Mouse (Mus musculus): ENCODE results near the gene Rabl6.
A peak's percentile ranks its signal among the peaks of the same experiment; 100 is the strongest.

Gene Rabl6

DNA sequence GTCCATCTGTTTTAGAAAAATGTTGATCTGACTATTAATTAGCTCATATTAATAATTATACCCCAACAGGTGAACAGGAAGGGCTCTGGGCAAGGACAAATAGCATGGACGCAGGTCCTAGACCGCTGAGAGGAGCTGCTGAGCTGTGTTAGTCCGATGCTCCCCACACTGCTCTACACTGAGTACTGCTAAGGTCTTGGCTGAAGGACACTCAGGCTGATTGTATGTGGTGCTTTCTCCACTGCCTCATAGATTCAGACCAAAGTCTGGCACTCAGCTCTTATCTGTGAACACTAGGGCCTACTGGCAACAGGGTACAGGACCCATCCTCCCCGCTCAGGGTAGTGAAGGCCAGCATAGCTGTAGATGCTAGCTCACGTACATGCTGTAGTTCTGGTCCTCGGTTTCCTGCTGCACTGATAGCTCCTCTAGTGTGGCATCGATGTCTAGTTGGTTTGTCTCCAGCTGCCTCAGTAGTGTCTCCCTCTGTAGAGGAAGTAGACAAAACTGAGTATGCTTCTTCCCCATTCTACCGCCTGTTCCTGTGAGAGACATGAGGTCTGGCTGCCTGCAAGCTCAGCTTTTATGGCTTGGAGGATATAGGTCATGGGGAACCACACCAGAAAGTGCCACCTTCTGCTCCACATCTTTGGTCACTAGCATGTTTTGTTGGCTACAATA, 20.0 kb downstream of the Rabl6 start:
- DNase-seq, result no peak

DNA sequence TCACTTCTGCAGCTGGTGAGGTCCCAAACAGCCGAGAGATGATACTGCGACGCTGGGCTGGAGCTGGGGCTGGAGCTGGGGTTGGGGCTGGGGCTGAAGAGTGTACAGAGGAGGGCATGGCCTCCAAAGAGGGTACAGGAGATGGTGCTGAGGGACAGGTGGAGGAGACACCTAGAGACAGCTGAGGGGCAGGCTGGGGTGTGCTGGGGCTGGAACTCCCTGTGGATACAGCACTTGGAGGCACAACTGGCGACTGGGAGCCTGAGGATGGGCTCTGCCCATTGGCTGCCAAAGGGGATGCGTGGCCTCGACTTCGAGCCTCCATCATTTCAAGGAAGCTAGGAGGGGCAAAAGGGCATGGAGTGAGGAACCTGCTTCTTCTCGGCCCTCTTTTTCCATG, 21.0 kb downstream of the Rabl6 start:
- peak in 1 of 2 experiments; percentile 21 for DNase-seq

DNA sequence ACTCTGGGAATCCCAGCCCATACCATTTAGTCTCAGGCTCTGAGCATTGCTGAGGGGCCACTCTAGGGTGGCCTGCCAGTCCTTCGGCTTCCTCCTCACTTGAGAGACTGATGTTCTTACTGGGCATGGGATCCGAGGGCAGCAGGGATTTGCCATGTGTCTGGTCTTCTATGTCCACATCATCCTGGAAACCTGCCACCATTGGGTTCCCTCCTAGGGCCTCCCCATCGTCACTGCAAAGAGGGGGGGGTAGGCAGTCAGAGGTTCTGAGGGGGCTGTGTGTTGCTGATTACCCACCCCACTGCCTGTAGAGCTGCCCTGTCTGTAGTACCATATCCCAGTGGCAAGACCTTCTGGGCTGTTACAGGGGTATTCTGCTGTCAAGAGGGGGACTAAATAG, 22.7 kb downstream of the Rabl6 start:
- DNase-seq, result peak; percentile 30 to 48

DNA sequence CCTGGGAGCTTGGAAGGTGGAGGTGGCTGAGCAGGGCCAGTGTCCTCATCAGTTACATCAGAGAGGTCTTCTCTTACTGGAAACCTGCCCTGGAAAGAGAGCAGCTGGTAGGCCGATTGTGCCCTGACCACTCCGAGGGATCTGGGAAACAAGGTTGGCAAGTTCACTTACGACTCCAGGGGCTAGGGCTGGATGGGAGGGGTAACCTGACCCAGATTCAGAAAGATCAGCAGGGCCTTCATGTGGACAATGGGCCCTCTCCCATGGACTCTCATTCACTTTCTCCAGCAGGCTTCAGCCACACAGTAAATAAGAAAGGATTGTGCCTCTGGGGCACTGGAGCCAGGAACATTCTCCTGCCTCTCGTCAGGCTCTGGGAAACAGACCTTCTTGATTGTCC, 23.5 kb downstream of the Rabl6 start:
- peak; percentile 36 to 41 for DNase-seq

DNA sequence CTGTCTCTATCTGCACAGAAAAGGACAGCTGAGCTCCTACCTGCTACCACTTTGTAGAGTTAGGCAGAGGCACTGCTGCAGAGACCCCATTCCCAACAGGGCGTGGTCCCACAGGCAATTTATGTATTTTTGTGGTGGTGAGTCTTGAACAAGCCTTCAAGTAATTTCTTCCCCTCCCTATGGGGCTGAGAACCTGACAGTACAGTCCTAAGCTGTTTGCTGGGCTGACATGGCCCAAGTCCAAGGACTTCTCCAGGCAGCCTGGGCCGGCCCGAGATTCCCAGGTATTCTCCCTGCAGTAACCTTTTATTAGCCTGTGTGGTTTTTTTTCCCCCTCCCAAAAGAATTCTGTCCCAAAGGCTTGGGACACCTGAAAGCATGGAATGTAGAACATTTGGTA, 24.2 kb downstream of the Rabl6 start:
- DNase-seq, result peak; percentile 60 to 74

DNA sequence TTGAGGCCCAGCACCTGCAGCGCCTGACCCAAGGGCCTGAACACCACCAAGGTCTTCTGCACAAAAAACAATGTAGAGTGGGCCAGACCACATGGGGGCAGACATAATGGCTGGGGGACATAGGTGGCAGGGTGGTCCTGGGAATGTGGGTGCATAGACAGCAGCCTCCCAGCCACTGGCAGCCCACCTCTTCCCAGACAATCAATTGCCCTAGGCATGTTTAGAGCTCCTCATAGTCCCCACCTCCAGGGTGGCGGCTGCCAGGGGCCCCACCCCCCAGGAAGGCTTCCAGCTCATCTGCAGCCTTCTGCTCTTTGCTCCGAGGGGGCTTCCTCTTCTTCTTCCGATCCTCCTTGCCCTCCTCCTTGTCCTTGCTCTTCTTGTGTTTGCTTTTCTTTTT, 24.8 kb downstream of the Rabl6 start:
- DNase-seq, result peak; percentile 37 to 48

DNA sequence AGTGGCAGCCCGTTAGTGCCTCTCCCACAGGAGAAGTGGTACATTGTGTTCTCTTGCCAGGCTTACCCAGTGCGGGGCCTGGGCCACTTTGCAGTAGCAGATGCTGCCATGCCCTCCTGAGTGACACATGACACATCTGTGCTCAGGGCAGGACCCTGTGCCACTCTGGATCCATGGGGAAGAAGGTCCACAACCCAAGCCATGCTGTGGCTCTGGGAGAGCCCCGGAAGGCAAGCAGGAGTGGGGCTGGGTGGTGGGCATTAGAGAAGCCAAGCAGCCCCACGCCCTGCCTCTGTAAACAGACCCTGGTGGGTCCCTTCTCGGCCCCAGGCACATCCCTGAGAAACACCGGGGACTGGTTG, 25.2 kb downstream of the Rabl6 start:
- DNase-seq, result peak; percentile 53

DNA sequence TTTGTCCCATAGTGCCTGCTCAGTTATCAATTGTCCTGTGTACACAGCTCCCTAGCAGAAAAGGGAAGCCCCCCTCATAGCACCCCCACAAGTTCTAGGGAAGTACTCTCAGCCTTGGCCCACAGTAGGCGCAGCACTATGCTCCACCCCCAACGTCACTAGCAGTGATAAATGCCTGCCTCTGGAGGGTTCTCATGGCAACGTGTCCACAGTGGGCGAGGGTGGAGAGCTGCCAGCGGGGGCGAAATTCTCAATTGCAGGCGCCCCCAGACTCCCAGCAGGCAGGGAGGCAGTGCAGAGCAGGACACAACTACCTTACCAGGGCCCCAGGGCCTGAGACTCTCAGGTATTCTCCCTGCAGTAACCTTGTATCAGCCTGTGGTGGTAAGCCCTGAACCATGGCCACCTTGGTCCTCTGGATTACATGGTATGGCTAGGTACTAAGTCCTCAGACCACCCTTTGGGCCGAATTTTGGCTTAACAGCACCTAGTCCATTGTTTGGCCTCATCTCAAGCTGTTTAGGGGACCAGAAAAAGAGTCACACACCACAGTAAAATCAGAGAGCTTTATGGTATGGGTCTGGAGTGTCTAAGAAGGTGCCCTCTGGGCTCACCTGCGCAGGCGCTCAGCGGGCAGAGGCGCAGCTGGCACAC, 25.7 kb downstream of the Rabl6 start:
- DNase-seq, result peak; percentile 62 to 68

DNA sequence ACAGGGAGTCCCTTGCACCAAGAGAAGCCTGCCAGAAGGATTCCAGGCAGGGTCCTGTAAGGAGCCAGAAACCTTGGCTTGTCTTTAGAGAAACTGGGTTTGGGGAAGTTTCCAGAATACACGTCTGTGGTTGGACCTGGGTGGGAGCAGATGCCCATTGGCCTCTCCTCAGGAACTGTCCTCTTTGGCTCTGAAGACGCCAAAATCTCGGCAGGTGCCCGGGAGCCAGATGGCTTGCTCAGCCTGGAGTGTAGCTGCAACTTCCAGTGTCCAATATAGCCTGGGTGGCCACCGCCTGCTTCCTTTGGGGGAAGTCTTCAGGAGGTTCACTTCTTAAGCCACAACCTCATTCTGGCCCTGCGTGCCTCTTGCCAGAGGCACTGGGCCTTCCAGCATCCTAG, 26.4 kb downstream of the Rabl6 start:
- peak; percentile 92 for DNase-seq

DNA sequence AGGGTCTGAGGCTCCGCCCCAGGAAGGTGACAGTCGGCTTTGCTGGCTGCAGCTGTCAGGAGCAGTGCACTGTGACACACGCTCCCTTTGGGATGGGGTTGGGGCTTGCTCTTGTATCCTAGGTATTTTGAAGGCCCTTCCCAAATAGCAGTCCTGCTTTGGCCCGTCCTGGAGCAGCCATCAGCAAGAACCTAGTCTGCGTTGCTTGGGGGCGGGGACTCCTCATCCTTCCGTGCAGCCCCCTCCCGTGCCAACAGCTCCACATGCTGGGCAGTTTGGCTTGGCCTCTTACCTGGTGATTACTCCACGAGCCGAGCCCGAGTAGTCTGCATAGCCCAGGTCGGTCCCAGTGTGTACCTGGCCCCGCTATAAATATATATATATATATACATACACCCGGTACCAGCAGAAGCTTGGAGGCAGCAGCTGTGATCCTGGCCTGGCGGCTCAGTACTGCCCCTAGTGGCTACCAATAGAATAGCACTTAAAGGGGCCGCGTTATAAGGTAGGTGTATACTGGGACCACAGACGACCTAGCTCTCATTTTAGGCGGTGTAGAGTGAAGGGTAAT, 26.9 kb downstream of the Rabl6 start, which contains the start of gene Ajm1:
TSS of gene Ajm1 (minus strand) at position 464 of the 571 bp plus-strand sequence.
- DNase-seq, result peak; percentile 85 to 87

DNA sequence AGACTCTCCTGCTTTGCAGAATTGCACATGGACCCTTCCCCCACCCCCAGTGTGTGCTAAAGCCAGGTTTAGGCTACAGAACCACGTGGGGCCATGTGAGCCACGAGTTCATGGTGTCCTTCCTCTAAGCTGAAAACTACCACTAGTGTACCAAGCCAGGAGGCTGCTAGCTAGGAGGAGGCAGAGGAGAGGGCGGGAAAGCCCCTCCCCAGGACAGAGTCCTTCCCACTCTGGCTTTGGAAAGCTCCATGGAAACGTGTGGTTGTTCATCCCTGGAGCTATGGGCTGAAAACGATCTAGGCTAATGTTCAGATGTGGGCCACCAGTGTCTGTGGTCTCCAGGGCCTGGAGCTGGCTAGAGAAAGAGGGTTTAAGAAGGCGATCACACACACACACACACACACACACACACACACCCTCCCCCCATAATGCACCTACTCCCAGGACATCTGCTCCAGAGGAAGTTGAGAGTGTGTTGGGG, 27.7 kb downstream of the Rabl6 start:
- peak; percentile 64 to 65 for DNase-seq

DNA sequence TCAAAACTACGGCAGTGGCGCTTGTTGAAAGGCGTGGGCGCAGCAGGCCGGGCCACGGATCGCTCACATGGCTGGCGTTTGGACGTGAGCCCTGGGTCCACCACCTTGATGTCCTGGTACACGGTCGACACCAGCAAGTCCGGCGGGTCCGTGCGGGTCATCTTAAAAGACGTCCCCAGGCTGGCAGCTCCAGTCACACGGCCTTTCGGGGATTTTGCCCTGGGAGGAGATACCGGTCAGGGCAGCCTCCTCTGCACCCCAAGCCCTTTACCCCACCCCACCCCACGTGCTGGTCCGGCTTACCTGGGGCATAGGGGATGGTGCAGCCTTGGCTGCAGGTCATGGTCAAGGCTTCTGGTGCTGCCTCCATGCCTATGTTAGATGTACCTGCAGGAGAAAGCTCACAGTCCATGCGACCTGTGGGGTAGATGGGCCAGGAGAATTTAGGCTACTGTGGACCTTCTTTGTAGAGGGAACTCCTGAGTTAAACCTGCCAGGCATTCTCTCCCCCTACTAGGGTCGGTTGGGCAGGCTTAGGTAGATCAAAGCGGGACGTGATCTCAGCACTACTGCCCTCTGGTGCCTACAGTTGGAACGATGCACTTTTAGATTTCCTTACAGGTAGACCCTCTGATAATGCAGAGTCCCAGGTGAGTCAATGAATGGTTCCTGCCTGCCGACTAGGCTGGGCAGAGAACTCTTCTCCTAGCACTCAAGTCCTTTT, 28.4 kb downstream of the Rabl6 start:
- peak; percentile 83 to 89 for DNase-seq

DNA sequence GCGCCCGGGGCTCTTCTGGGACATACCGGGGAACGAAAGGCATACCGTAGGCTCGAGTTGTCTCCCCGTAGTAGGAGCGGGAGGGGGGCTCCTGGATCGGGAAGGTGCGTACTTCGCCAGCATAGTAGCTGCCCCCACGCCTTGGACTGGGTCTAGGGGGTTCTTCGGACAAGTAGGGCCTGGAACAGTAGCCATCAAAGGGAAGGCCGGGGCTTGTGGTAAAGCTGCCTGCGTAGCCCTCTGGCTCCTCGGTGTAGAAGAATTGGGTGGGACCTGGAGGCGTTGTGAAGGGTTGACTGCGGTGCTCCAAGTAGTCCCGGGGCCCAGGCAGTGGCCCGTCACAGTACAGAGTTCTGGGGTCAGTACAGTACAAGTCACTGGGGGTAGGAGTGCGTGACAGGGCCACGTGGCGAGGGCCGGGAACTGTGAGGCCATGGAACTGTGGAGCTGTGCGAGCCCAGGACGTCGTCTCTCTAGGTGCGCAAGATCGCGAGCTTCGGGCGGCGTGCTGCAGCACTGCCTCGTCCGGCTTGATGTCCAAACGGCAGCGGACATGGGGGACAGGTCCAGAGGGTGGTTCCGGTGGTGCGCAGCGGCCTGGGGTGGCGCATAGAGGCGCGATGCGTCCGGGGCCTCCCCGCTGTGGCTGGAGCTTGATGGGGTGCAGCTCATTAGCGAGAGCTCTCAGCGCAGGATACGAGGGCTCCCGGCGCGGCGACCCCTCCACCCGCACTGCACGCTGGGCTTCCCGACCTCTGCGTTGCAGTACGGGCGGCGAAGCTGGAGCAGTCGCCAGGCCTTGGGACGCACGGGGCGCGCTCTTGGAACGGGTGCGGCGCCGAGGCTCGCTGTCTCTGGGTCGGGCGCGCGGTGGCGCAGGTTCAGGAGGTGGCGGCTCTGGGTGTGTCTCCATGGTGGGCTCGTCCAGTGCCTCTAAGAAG, 29.3 kb downstream of the Rabl6 start:
- DNase-seq, result peak; percentile 74 to 79

DNA sequence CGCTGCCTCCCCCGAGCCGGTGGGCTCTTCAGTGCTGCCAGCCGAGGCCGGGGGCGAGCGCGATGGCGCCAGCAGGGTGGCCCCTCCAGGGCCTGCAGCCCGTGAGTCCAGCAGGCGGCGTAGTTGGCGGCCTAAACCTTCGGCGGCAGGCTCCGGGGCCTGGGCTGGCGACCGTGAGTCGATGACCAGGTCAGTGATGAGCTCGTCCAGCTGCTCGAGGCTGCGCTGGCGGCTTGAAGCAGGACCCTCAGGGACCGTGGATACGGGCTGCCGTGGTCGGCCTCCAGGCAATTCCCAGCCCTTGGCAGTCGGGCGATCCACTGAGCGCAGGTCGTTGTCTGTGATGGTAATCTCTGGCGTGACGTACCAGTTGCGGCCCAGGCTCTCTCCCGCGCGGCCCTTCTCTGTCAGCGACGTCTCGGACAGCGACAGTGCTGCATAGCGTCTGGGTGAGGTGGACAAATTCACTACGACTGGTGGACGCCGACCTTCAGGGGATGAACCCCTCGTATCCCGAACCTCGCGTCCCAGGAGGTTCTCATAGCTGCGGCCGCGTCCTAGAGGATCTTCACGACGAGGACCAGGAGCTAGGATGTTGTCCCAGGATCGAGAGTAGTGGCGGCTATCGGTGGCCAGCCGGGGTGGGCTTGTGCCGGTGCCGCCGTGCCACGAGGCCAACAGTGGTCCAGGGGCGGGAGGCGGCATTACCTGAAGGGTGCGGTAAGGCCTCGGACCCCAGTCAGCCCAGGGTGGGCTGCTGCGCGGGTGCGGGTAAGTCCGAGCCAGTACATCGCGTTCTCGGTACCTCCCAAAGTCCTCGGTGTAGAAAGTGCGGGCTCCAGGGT, 30.1 kb downstream of the Rabl6 start:
- peak; percentile 69 to 73 for DNase-seq

DNA sequence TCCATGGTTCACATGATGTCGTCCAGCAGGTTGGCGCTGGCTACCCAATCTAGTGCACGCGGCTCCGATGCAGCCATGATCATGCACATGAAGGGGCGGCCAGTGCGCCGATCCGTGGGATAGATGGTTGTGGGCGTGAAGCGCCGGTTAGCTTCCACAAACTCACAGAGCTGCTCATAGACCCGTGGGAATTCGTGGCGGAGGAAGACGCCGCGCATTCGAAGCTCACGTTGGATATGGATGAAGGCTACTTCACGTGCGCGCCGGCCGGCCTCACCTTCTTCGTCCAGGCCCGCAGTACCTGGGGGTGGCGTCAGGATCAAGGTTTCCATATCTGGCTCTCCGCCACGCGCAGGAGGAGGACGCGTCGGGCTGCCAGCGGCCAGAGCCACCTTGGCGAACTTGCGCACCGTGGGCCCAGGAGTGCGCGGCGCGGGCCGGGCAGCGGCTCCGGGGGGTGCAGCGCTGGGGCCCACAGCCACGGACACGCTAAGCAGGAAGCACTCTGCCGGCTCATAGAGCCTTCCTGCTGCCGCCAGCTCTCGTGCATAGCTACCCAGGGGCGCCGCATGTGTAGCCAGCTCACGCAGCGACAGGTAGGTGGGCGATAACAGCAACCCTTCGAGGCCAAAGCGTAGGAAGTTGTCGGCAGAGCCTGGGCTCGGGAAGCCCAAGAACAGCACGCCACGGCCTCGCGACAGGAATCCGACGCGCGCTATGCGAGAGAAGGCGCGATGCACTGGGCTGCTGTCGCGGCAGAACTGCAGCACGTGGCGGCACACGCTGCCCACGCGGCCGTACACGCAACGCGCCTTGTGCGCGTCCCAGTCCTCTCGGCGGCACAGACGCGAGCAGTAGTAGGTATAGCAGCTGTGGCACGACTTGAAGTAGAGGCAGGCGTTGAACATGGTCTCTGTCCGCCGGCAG, 31.1 kb downstream of the Rabl6 start:
- peak; percentile 71 to 72 for DNase-seq

DNA sequence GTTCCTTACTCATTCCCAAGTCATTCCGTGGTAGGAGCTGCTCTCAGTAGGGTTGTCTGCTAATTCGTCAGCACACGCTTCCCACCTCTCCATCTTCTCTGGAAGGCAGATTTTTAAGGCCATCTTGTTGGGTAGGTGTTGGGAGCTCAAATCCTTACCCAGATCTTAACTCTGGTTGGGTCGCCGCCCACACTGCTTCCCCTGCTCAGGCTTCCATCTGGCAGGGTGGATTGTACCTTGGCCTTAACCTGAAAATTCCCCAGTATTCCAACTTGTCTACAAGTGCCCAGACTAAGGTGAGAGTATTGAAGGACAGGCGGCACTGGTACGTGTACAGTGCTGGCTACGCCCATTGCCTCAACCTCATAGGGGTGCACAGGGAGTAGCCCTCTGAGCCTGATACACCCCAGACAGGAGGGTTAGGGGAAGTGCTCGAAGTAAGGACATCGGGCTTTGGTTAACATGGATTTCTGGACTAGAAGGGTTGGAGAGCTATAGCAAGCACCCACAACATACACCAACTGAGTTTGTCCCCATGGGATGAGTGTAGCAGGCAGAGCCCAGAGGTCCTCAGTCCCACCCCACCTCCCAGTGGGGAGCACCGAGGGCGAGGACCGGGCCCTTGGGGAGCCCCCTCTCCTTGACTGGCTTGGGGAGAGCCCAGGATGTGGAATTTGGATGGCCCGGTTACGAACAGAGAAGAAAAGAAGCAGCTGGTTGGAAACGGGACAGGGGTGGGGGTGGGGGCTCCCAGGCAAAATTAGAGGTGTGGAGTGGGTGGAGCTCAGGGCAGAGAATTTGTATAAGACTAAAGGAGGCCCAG, 32.1 kb downstream of the Rabl6 start:
- DNase-seq, result peak in 1 of 2 experiments; percentile 54

DNA sequence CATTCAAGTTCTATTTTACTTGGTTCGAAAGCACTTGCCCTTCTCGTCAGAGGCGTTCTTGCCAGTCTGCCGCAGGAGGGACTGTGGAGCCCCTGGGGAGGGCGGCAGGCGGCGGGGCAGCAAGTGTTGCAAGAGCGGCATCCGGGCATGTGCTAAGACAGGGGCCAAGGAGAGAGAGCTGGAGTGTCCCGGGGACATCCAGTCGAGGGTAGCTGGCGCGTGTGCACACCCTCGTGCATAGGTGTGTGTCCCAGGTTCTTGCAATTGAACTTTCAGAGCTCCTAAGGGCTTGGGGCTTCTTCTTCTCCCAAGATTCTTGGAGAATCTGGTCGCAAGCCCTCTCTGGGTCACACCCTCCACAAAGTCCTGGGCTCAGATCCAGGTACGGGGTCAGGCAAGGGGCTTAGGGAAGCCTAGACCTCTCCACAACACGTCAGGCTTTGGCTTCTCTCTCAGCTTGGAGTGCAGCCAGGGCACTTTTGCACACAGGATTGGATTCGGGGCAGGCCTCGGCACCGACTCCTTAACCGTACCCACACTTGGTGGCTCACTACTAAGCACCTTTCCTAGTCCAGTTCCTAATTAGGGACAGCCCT, 32.8 kb downstream of the Rabl6 start:
- peak; percentile 71 to 81 for DNase-seq

DNA sequence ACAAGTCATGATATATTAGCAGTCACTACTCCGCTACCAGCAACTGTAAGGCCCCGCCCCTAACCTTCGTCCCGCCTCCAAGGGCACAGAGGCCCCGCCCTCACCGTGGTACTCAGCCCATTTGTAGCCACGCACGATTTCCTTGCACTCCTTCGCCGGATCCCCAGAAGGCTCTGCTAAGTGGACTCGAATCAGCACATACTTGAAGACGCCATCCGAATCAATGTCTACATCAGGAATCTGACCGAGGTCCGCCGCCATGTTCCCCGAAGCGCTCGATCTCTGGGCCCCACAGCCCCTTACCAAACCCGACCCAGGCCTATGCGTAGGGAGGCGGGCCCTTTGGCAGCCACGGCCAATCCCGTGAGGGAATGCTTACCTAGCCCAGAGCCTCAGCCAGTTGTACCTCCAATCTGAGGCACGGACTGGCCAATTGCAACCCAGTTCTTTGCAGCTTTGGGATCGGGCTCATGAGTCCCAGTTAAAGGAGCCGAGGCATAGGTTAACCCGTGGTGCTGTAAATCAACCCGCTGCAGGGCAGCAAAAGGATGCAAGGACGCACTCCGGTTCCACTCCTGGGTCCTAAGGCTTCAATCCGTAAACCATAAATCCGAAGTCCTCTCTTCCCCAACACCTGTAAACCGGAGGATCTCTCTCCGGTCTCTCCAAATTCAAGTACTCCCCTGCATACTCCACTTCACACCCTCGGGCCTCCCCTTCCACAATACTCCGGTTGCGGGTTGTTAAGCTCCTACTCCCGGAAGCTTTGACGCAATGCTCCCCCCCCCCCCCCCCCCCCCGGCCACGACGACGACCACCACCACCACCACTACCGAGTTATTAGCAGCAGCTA, 33.5 kb downstream of the Rabl6 start, which contains the start of the genes Mamdc4 and Phpt1:
TSS of gene Mamdc4 (minus strand) at position 267 of the 853 bp plus-strand sequence.
TSS of gene Phpt1 (minus strand) at position 646 of the 853 bp plus-strand sequence.
- peak; percentile 94 to 97 for DNase-seq
